Mouse (Mus musculus): Measurements from ENCODE around the gene Bcr. TPM values are rescaled to one million over a fixed set of nuclear protein-coding genes. Genes with fewer than 3 reads are reported as not detected.
A peak's percentile ranks its signal among the peaks of the same experiment; 100 is the strongest.
"Not testable (repeated sequence)": the region's sequence is repeated elsewhere in the genome, so short reads cannot be mapped to it uniquely, and the experiment has no call there.

The Bcr gene
- 1 to 10 TPM; 4.2 to 6.4 TPM for total RNA-seq (2021)
- long read RNA-seq, experiment 1, full-length matches to known transcripts, result 1 of 3 reads
- long read RNA-seq, experiment 1, partial matches to known transcripts, result 1 of 3 reads
- long read RNA-seq, experiment 1, other reads (novel, unspliced or antisense), result 1 of 3 reads
- long read RNA-seq, experiment 2, partial matches to known transcripts, result 1 of 3 reads
- long read RNA-seq, experiment 2, other reads (novel, unspliced or antisense), result 2 of 3 reads

- DNase-seq, result peak; percentile 76
These were observed at the start of gene Bcr for GRCm38 (mm10) chr10:75060217-75060842. TSS of gene Bcr (plus strand) at chr10:75060592.

DNA sequence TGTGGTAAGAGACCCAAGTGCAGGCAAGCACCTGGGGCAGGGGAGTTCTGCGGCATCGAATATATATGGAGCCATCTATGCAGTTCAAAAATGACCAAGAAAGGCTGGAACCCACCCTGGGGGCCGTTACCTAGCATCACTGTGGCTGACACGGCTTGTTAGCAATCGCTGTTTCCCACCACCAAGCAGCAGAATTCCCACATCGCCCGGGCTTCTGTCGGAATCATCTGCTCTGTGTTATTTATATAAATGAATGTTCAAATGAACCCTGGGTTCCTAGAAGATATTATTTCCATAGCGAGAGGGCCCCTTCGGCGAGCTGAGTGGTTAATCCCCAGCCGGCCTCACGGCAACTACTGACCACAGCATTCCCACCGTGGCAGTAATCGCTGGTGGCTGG, 49.7 kb upstream of the Bcr start:
- no peak for DNase-seq

GRCm38 (mm10) chr10:75015465-75015864, 44.9 kb upstream of the Bcr start:
- DNase-seq, result no peak

GRCm38 (mm10) chr10:75016481-75016880, 43.9 kb upstream of the Bcr start:
- DNase-seq, result no peak

GRCm38 (mm10) chr10:75020271-75020670, 40.1 kb upstream of the Bcr start:
- DNase-seq, result no peak

- peak; percentile 82 for DNase-seq
These were observed 39.3 kb upstream of the Bcr start for GRCm38 (mm10) chr10:75021138-75021537.

- no peak for DNase-seq
These were observed 33.9 kb upstream of the Bcr start for GRCm38 (mm10) chr10:75026491-75026890.

GRCm38 (mm10) chr10:75028743-75029142, 31.6 kb upstream of the Bcr start:
- no peak for DNase-seq

DNA sequence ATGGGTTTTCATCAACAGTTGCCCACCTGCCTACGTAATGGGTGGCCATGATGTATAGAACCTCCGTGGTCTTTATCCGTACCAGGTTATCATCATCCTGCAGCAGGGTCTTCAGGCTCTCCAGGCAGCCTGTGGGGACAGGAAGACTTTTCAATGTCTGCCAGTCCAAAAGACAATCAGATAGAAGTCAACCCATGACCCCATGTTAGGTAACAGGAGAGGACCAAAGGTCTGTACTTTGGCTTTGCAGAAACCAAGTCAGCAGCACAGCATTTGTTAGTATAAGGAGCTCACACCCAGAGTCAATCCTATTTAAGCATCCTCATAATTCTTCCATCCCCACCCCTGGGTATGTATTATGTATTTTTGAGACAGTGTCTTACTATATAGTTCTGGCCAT, 30.7 kb upstream of the Bcr start:
- DNase-seq, result no peak

GRCm38 (mm10) chr10:75030234-75030633, 30.2 kb upstream of the Bcr start:
- DNase-seq, result no peak

DNA sequence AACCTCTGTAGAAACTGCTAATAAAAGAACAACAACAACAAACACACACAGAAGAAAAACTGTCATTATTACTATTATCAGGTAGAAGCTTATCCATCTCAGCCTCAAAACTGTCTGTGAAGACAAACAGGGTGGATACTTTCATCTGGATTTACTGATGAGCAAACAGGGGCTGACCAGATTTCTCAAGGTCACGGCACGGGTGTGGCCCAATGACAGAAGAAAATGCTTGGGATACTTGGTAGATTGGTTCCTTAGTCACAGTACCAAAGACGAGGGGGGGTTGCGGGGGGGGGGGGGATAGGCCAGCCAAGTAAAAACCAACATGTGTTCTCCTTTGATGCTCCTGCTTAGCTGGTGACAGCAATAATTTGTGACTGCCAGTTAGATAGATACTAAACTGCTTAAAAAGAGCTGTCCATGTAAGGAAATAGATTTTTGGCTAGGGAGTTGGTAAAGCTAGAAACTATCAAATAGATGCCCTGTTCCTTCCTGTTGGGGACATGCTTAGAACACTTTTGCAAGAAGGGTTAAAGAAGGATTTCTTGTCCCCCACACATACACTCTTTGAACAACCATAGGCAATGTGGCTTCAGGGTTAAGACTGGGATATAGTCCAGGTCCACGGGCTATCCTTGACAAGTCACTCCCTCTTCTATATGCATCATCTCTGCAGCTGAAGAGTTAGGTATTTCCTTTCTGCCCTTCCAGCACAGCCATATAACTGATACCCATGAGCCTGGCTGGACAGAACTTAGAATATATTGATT, 28.9 kb upstream of the Bcr start:
- DNase-seq, result no peak

- peak; percentile 76 for DNase-seq
These were observed 28.0 kb upstream of the Bcr start, which contains the start of gene Rsph14 for GRCm38 (mm10) chr10:75032395-75032794. TSS of gene Rsph14 (minus strand) at chr10:75032586.

DNA sequence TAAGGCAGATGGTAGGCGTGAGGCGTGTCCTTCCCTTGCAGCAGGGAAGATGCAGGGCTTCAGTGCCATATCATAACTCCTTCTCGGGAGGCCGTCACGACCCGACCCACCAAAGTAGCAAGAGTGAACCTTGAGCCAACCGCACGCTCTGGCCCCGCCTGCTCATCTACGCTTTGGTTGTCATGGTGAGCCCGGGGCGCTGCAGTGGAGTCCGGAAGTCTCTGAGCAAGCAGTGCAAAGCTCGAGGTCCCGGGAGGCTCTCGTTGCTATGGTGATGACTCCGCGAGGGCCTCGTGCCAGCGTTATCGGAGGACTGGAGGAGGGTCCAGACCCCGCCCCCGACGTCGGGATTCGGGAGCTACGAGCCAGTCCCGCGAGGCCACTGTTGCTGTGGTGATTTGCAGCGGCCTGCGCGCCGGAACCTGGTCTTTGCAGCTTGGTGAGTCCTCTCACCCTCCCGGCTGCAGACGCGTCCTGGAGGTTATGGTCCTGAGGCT, 23.5 kb upstream of the Bcr start, which contains the start of gene Rab36:
Rab36 (plus strand) TSS at position 176 of the 497 bp plus-strand sequence.
- DNase-seq, result peak; percentile 92

DNA sequence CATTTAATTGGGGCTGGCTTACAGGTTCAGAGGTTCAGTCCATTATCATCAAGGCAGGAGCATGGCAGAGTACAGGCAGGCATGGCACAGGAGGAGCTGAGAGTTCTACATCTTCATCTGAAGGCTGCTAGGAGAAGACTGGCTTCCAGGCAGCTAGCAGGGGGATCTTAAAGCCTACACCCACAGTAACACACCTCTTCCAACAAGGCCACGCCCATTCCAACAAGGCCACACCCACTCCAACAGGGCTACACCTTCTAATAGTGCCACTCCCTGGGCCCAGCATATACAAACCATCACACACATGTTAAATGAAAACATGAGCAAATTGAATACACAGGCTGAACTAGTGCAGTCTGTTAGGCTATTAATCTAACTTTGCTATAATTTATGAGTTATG, 18.3 kb upstream of the Bcr start:
- DNase-seq, result not testable (repeated sequence)

DNA sequence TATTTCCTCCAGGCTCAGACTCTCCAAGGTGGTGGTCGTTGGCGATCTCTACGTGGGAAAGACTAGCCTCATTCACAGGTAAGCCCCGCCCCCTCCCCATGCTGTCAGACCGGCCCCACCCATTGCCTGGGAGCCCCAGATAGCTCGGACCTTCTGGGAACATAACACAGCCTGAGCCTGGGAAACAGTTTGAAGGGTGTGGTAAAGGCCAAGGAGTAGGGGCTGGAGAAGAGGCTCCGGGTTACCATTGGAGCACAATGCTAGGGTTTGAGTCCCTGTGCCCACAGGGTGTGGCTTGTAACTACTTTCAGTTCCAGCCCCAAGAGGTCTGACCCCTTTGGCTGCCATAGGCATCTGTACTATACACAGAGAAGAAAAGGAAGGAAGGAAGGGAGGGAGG, 15.9 kb upstream of the Bcr start:
- no peak for DNase-seq

GRCm38 (mm10) chr10:75045831-75046230, 14.6 kb upstream of the Bcr start:
- no peak for DNase-seq

DNA sequence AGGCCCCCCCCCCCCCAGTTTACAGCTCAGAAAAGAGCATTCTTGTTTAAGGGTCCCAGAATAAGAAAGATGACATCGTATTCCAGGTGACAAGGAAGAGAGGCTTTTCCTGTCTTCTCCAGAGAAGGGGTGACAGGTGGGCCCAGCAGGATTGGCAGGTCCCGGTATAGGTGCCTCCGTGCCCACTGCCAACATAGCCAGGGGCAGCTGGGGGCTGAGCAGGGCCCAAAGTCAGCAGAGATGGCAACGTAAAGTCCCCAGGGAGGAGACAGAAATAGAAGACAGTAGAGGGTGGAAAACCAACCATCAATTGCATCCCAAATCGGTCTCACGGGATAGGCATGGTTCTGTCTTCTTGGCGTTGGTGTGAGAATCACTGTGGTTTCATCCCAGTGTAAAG, 11.7 kb upstream of the Bcr start:
- DNase-seq, result no peak

DNA sequence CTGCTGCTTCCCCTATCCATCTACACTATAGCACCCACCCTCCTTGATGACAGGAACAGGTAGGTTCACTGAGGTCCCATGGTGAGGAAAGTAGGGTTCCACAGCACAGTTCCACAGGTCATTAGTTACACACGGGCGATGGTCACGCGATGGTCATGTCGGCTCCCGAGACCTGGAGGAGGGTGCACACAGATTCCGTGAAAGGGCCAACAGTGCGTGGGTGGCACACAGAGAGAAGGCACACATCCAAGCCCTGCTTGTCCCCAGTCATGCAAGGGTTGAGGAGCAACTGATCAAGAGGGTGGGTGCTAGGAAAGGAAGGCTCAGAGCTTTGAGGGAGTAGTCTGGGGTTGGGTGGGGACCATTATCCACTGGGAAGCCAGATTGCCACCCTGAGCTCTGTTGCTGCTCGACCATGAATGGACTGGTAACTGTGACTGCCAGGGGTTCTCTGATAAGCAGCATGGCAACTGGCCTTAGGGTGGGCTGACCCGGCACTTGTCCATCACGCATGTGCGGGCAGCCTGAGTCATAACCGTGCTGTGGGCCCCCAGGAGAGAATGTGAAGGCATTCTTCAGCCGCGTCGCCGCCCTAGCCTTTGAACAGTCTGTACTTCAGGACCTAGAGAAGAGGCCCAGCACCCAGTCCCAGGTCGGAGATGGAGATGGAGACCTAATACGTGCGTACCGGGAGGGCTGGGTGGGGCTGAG, 8.9 kb upstream of the Bcr start:
- no peak for DNase-seq

DNA sequence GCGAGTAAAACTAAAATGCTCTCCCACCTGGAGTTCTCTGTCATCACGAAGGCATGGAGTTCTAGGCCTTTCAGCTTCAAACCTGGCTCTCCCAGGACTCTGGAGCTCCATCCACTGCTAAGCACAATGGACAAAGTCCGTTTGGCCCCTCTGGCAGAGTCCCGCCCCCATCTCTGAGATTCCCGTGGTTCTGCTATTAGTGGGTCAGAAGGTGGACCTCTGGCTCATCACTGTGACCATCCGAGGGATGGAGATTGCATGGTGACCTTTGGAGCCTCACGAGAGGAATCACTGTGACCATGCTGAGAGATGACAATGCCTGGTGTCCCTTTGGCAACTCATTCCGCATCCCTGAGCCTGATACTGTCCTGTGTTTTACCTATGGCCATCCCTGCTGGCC, 7.5 kb upstream of the Bcr start:
- DNase-seq, result no peak

DNA sequence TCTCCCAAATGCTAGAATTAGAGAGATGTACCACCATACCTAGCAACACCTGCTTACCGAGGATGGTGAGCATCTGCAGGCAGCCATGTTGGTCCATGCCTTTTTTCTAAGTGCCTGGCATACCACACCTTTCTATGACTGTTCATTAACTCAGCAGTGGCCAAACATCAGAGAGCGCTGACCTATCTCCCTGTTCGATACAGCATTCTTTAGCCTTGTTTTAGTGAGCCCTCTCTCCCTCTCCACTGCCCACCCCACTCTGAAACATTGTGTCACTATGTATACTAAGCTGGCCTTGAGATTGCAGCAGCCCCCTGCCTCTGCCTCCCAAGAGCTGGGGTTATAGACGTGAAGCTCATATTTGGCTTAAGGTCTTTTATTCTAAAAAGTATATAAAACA, 6.7 kb upstream of the Bcr start:
- DNase-seq, result no peak

GRCm38 (mm10) chr10:75054125-75054524, 6.3 kb upstream of the Bcr start:
- peak; percentile 26 for DNase-seq

DNA sequence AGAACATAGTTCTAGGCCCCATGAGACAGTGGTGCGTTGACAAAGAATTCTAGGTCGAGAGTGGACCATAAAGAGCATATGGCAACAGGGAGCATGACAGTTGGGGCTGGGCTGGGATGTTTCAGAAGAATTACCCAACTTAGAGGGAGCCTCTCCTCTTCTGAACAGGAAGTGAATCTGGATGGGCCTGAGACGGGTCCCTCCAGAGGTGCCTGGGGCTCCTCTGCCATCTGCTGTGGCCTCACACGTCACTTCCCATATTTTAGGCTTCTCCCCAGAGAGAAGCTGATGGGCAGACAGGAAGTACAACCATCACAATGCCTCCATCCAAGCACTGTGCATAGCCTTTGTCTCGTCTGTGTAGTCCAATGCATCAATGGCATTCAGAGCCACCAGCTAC, 4.7 kb upstream of the Bcr start:
- no peak for DNase-seq

GRCm38 (mm10) chr10:75056255-75056654, 4.1 kb upstream of the Bcr start:
- no peak for DNase-seq

All from gastrocnemius, postnatal 10 days (tissue).